Mouse (Mus musculus): ENCODE results near the gene Tmem120b. TPM values are rescaled to one million over a fixed set of nuclear protein-coding genes. Genes with fewer than 3 reads are reported as not detected.
A peak's percentile ranks its signal among the peaks of the same experiment; 100 is the strongest.

The Tmem120b gene
- polyA plus RNA-seq, 1 experiment: 5.8 TPM

DNA sequence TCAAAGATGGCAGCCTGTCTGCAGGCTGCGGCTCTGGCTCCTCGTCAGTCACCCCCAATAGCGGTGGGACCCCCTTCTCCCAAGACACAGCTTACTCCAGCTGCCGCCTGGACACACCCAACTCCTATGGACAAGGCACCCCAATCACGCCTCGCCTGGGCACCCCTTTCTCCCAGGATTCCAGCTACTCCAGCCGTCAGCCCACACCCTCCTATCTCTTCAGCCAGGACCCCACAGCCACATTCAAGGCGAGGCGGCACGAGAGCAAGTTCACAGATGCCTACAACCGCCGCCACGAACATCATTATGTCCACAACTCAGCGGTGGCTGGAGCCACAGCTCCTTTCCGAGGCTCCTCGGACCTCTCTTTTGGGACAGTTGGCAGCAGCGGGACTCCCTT, 79.4 kb downstream of the Tmem120b start:
- H3K27me3 ChIP-seq (ENCODE audit: control insufficient read depth, insufficient read depth, low read length): no peaks in the 10 kb centered on the region
- TF ChIP-seq POLR2A (IDR thresholded peaks at IDR 0.05; ENCODE audit: low read depth, low read length) (no peak), CTCF (IDR thresholded peaks at IDR 0.05; ENCODE audit: extremely low read depth, insufficient read depth, insufficient read length, insufficient replicate concordance) (no peak)
- no peak overlapping the region for H3K27ac ChIP-seq (ENCODE audit: insufficient read depth, low read length)
- peaks cover 34% of the 10 kb centered on the region for H3K36me3 ChIP-seq (ENCODE audit: control insufficient read depth, insufficient read depth, low read length)
- peaks cover 31% of the 10 kb centered on the region; the same call in 1 of the 2 replicates for H3K4me1 ChIP-seq (ENCODE audit: control insufficient read depth, insufficient read depth, insufficient read length)
- DNase-seq (ENCODE audit: low read depth in 1 of 2, low spot score in 2 of 2): no peak
- 92% methylated on average over 17 of the region's 17 CpGs for WGBS
- no peak overlapping the region for H3K4me3 ChIP-seq (ENCODE audit: extremely low read depth, insufficient read depth, insufficient read length)

DNA sequence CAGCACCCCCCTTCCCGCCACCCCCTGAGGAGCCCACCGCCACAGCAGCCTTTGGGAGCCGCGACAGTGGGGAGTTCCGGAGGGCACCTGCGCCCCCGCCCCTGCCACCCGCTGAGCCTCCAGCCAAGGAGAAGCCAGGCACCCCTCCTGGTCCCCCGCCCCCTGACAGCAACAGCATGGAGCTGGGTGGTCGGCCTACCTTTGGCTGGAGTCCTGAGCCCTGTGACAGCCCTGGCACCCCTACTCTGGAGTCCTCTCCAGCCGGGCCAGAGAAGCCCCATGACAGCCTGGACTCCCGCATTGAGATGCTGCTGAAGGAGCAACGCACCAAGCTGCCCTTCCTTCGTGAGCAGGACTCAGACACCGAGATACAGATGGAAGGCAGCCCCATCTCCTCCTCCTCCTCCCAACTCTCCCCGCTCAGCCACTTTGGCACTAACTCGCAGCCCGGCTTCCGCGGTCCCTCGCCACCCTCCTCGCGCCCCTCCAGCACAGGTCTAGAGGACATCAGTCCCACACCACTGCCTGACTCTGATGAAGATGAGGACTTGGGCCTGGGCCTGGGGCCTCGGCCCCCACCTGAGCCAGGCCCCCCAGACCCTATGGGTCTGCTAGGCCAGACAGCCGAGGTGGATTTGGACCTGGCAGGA, 80.0 kb downstream of the Tmem120b start:
- 91% methylated on average over 24 of the region's 25 CpGs for WGBS
- Histone ChIP-seq H3K27ac (ENCODE audit: insufficient read depth, low read length) (no peak overlapping the region), H3K27me3 (ENCODE audit: control insufficient read depth, insufficient read depth, low read length) (no peaks in the 10 kb centered on the region), H3K4me1 (ENCODE audit: control insufficient read depth, insufficient read depth, insufficient read length) (peaks cover 31% of the 10 kb centered on the region; the same call in 1 of the 2 replicates), H3K36me3 (ENCODE audit: control insufficient read depth, insufficient read depth, low read length) (peaks cover 35% of the 10 kb centered on the region), H3K4me3 (ENCODE audit: extremely low read depth, insufficient read depth, insufficient read length) (no peak overlapping the region)
- no peak for TF ChIP-seq POLR2A (IDR thresholded peaks at IDR 0.05; ENCODE audit: low read depth, low read length)
- no peak for TF ChIP-seq CTCF (IDR thresholded peaks at IDR 0.05; ENCODE audit: extremely low read depth, insufficient read depth, insufficient read length, insufficient replicate concordance)
- no peak for DNase-seq (ENCODE audit: low read depth in 1 of 2, low spot score in 2 of 2)

DNA sequence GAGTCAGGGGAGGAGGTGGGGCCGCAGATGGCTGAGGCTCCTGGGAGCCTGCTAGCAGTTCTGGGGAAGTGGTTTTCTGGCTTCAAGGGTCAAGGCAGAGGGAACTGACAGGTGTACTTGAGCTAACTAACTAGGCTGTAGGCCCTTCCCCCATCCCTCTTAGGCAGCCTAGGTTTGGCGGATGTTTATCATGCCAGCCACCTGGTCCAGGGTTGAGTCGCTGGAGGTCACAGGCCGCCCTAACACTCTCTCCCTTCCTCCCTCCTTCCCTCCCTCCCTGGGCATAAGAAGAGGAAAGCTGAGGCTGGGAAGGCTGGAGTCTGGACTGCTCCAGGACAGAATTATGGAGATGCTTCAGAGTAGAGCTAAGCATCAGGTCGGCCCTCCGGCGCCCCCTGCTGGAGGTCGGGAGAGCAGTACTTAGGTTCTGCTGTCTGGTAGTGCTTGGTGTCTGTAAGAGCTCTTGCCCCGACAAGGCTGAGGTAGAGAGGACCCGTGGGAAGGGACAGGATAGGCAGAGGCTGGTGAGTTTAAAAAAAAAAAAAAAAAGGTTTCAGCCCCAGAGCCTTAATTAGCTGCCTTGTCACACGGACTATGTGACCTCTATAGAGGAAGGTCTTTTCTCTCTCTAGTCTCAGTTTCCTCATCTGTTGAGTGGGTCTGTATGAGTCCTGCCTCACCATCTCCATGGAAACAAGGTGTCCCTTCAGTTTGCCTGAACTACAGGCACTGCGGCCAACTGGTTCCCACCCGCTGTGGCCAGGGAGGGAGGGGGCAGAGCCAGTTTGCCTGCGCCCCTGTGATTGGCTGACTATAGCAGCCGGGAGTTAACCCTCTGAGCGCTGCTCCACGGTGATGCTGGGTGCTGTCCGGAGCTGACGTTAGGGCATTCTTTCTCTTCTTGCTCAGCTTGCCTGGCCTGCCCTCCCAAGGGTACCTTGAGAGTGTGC, 81.5 kb downstream of the Tmem120b start:
- Histone ChIP-seq H3K4me3 (ENCODE audit: extremely low read depth, insufficient read depth, insufficient read length) (peak overlapping the region; percentile 61), H3K4me1 (ENCODE audit: control insufficient read depth, insufficient read depth, insufficient read length) (peaks cover 23% of the 10 kb centered on the region; the same call in 1 of the 2 replicates), H3K27ac (ENCODE audit: insufficient read depth, low read length) (peak overlapping the region; percentile 91), H3K36me3 (ENCODE audit: control insufficient read depth, insufficient read depth, low read length) (peaks cover 36% of the 10 kb centered on the region), H3K27me3 (ENCODE audit: control insufficient read depth, insufficient read depth, low read length) (no peaks in the 10 kb centered on the region)
- WGBS: 5% methylated on average over 19 of the region's 19 CpGs
- TF ChIP-seq CTCF (IDR thresholded peaks at IDR 0.05; ENCODE audit: extremely low read depth, insufficient read depth, insufficient read length, insufficient replicate concordance): peak; percentile 97
- no peak; the same call in 1 of the 2 replicates for TF ChIP-seq POLR2A (IDR thresholded peaks at IDR 0.05; ENCODE audit: low read depth, low read length)
- peak; percentile 76 to 86 for DNase-seq (ENCODE audit: low read depth in 1 of 2, low spot score in 2 of 2)

DNA sequence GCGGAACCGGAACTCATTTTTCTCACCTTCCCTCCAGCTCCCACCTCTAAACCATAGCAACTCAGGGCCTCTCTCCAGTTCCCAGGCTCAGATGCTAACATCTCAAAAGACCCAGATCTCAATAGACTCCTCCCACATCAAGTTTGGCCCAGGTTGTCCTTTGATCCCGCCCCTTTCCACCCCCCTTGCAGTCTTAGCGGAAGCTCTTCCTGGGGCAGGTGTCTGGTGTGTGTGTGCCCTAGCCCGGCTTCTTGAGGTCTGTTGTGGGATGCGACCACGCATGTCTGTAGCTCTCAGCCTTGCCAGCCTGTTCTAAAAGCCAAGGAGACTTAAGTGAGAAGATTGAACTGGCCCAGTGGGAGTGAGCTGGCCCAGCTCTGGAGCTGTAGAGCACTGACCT, 82.4 kb downstream of the Tmem120b start:
- peak; percentile 75 to 80 for DNase-seq (ENCODE audit: low read depth in 1 of 2, low spot score in 2 of 2)
- Histone ChIP-seq H3K27ac (ENCODE audit: insufficient read depth, low read length) (peak overlapping the region; percentile 91), H3K27me3 (ENCODE audit: control insufficient read depth, insufficient read depth, low read length) (no peaks in the 10 kb centered on the region), H3K36me3 (ENCODE audit: control insufficient read depth, insufficient read depth, low read length) (peaks cover 36% of the 10 kb centered on the region), H3K4me3 (ENCODE audit: extremely low read depth, insufficient read depth, insufficient read length) (peak overlapping the region; percentile 61; the same call in 1 of the 2 replicates), H3K4me1 (ENCODE audit: control insufficient read depth, insufficient read depth, insufficient read length) (peaks cover 20% of the 10 kb centered on the region; the same call in 1 of the 2 replicates)
- TF ChIP-seq POLR2A (IDR thresholded peaks at IDR 0.05; ENCODE audit: low read depth, low read length) (no peak), CTCF (IDR thresholded peaks at IDR 0.05; ENCODE audit: extremely low read depth, insufficient read depth, insufficient read length, insufficient replicate concordance) (no peak)
- WGBS: 6% methylated on average over 7 of the region's 7 CpGs

DNA sequence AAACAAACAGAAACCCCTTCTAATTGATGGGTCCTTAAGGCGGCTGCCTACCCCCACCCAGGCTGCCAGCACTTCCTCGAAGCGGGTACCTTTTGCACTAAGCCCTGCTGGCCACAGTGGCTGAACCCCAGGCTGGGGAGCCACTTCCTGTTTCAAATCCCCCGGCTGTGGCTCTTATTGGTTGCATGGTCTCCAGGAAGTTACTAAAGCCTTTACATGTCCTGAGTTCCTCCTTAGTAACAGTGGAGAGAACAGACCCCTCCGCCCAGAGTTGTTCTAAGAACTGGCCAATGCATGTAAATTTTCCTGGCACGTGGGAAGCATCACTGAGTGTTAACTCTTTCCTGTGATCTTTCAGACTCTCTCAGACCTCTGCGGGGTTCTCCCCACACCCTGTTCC, 82.9 kb downstream of the Tmem120b start:
- peak; percentile 85 to 86 for DNase-seq (ENCODE audit: low read depth in 1 of 2, low spot score in 2 of 2)
- 4% methylated on average over 7 of the region's 7 CpGs for WGBS
- Histone ChIP-seq H3K4me1 (ENCODE audit: control insufficient read depth, insufficient read depth, insufficient read length) (peaks cover 20% of the 10 kb centered on the region; the same call in 1 of the 2 replicates), H3K36me3 (ENCODE audit: control insufficient read depth, insufficient read depth, low read length) (peaks cover 36% of the 10 kb centered on the region), H3K27me3 (ENCODE audit: control insufficient read depth, insufficient read depth, low read length) (no peaks in the 10 kb centered on the region), H3K27ac (ENCODE audit: insufficient read depth, low read length) (peak overlapping the region; percentile 91), H3K4me3 (ENCODE audit: extremely low read depth, insufficient read depth, insufficient read length) (peak overlapping the region; percentile 35; the same call in 1 of the 2 replicates)
- no peak for TF ChIP-seq CTCF (IDR thresholded peaks at IDR 0.05; ENCODE audit: extremely low read depth, insufficient read depth, insufficient read length, insufficient replicate concordance)
- peak; percentile 17; the same call in 1 of the 2 replicates for TF ChIP-seq POLR2A (IDR thresholded peaks at IDR 0.05; ENCODE audit: low read depth, low read length)

DNA sequence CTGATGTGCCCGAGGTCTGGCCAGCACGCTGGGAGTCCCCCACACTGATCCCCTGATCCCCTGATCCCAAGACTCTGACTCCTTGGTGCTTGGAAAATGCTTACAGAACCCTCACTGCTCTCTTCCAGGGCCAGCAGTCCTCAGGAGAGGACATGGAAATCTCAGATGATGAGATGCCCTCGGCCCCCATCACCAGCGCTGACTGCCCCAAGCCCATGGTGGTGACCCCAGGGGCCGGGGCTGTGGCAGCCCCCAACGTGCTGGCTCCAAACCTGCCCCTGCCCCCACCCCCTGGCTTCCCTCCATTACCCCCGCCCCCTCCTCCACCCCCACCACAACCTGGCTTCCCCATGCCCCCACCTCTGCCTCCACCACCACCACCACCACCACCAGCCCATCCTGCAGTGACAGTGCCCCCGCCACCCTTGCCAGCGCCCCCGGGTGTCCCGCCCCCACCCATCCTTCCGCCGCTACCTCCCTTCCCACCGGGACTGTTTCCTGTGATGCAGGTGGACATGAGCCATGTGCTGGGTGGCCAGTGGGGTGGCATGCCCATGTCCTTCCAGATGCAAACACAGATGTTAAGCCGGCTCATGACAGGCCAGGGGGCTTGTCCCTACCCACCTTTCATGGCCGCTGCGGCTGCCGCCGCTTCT, 83.6 kb downstream of the Tmem120b start:
- TF ChIP-seq POLR2A (IDR thresholded peaks at IDR 0.05; ENCODE audit: low read depth, low read length) (no peak), CTCF (IDR thresholded peaks at IDR 0.05; ENCODE audit: extremely low read depth, insufficient read depth, insufficient read length, insufficient replicate concordance) (no peak)
- peaks cover 20% of the 10 kb centered on the region; the same call in 1 of the 2 replicates for H3K4me1 ChIP-seq (ENCODE audit: control insufficient read depth, insufficient read depth, insufficient read length)
- 88% methylated on average over 19 of the region's 19 CpGs for WGBS
- DNase-seq (ENCODE audit: low read depth in 1 of 2, low spot score in 2 of 2): no peak
- no peak overlapping the region for H3K4me3 ChIP-seq (ENCODE audit: extremely low read depth, insufficient read depth, insufficient read length)
- H3K27me3 ChIP-seq (ENCODE audit: control insufficient read depth, insufficient read depth, low read length): no peaks in the 10 kb centered on the region
- H3K27ac ChIP-seq (ENCODE audit: insufficient read depth, low read length): peak overlapping the region; percentile 58
- peaks cover 33% of the 10 kb centered on the region for H3K36me3 ChIP-seq (ENCODE audit: control insufficient read depth, insufficient read depth, low read length)
